Mouse (Mus musculus) c-Kit-negative CD71-positive TER-119-positive erythroid progenitor cells, embryonic 14.5 days (primary cell): ENCODE measurements around the gene Mctp2.
"Not testable (repeated sequence)": the region's sequence is repeated elsewhere in the genome, so short reads cannot be mapped to it uniquely, and the experiment has no call there.

Source experiments
- DNase-seq: peaks from one replicate; pipeline ENCODE4 v3.0.0-alpha.2; 2013; ENCODE audit warnings: low read depth, low spot score

Gene Mctp2

DNA sequence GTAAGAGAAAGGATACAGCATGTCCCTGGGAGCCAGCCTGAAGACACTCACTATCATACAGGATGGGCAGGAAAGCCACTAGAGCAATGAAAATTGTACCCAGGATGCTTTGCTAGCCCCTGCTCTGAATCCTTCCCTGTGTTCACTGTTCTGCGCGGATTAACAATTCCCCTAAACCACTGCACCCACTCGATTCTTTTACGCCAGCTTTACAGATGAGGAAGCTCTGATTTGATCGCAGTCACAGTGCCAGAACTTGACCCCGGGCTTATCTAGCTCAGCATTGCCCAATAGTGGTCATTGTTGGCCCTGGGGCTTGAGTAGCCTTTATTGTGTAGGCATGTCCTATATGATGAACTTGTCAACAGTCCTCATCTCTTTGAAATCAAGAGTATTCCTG is 34.9 kb downstream of the Mctp2 start:
- DNase-seq, result no peak

DNA sequence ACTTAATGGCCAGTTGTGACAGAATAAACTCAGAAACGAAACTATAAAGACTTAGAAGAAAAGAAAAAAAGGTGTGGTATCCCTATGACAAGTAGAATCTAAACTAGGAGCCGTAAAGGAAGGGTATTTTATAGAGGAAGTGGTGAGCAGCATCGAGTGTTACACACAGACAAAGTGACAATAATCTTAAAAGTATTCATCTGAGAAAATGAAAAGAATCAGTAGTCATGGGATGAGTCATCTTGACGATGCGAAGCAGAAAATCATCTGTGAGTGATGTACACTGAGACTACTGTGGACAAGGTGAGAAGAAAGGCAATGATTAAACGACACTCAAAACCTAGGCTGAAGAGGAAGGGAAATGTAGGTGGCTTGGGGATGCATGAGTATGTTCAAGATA is 36.4 kb downstream of the Mctp2 start:
- DNase-seq, result no peak

DNA sequence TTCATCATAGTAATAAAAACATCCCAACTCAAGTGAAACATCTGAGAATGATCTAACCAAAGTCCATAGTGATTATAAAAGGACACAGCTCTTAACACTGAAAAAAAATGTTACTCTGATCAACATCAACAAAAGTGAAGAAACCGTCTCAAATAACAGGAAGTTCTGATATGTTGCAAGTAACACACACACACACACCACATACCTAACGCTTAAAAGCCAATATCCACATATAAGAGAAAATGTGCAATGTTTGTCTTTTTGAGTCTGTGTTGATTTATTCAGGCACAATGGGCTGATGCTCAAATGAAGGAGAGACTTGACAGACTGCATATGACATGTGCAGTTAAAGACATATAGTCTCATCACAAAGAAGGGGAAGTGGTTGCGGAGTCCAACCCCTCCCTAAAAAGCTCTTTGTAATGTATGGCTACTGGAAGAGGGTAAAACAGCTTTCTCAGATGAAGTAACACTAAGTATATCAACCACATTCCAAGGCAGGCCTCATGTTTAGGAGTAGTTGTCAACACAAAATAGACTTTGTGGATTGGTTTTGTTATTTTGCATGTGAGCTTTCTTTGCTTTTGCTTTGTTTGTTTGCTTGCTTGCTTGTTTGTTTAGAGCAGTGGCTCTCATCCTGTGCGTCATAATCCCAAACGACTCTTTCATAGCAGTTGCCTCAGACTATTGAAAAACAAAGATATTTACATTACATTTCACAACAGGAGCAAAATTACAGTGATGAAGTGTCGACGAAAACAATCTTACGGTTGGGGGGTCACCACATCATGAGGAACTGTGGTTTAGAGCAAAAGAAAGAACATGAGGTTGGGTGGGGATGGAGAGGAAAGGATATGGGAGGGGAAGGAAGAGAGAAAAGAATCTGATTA is 45.4 kb downstream of the Mctp2 start:
- DNase-seq, result no peak

DNA sequence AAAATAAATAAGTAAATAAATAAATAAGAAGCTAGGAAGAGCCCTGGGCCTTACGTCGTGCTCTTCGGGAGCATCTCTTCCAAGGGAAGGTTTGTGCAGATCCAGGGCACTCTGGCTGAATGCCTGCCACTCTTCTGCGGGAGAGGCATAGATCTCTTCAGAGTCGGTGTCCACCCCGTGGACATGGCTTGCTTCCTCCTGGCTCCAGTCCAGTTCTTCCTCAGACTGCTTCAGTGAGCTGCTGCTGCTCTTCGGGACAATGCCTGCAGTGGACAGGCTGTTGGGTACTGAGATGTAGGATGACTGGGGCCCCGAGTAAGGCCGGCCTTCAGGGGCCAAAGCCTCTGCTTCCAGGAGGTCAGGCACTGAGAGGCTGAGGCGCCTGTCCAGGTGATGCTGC is 47.4 kb downstream of the Mctp2 start:
- no peak for DNase-seq

DNA sequence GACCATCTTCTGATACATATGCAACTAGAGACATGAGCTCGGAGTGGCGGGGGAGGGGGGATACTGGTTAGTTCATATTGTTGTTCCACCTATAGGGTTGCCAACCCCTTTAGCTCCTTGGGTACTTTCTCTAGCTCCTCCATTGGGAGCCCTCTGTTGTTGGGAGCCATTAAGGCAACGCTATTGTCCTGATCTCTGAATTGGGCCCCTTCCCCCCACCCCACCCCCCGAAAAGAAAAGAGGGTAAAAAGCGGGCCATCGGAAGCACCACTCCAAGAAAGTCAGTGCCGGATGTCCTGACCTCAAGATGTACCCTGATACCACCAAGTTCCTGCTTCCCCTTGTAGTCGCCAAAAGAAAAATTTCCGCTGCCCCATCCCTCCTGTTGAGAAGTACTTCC is 56.1 kb downstream of the Mctp2 start:
- not testable (repeated sequence) for DNase-seq

DNA sequence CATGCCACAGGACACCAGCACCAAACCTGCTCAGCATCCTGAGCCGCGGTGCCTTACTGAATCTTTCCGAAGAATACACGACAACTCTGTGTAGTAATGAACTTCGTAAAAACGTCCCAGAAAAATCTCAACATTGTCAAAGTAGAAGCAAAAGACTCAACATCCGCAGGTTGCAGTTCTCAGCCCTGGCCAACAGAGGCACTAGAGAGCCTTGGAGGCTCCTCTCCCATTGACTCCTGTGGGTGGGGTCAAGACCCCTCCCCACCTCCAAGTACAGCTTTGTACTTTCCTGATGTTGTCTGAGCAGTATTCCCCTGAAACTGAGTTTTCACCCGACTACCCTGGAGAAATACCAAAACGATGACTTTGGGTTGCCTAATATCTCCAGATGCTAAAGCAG is 65.1 kb downstream of the Mctp2 start:
- DNase-seq, result no peak

DNA sequence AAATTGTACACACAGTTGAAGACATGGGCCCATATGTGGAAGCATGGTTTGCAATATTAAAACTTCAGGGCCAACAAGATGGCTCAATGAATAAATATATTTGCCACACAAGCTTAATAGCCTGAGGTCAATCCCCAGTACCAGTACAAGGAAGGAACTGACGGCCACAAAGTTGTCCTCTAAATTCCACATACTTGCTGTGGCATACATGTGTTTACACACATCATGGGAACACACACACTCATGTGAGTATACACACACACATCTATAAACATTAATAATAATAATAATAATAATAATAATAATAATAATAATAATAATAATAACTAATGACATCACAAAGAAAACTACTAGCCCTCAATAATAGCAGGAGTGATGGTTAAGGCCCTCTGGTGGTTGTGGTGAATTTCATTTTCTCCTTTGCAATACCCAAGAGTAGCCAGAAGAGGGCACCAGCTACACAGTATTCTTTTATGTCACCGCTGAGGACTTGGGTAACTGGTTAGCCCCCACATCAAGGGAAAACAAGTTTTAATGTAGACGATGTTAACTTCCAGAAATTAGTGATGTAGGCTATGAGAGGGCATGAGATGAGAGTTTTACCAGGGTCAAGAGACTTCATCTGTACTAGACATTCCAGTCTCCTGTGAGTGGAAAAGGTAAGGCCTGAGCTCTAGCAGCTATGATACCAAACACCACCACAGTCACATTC is 66.5 kb downstream of the Mctp2 start:
- no peak for DNase-seq

DNA sequence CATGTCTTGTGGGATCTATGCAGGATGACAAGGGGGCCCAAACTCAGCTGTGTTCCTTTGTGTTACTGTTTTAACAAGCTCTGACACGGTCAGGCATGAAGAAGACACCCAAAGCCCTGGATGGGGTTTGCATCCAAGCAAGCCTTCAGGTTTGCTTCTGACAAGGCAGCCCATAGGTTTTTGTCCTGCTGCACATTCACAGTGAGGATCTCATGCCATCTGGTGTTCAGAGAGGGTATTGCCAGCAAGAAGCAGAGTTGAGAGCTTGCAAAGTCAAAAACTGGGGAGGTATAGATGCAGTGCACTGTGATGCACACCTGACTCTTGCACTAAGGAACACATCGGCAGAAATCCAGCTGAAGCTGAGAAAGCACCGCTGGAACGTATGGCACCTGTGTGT is 67.8 kb downstream of the Mctp2 start:
- no peak for DNase-seq

DNA sequence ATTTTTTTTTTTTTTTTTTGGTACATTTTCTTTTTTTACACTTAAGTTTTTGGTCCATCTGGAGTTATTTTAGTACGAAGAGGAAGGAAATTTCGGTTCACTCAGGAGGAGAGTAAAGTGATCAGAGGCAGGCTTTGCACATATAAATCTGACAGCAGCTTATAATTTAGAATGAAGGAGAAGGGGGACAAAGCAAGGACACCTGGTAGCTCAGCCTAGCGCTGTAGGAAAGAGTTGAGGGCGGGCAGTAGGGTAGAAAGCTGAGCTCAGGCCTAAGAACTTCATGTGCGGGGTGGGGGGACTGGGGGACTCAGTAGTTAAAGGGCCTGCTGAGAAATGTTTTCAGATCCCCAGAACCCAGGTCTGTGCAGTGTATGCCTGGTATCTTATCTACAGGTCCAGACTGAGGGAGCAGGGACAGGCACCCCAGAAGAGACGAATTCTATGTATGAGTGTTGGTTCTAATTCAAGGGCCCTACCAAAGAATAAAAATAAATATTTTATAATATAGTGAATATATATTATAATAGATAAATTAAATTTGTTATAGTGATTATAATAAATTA is 71.9 kb downstream of the Mctp2 start:
- DNase-seq, result no peak

DNA sequence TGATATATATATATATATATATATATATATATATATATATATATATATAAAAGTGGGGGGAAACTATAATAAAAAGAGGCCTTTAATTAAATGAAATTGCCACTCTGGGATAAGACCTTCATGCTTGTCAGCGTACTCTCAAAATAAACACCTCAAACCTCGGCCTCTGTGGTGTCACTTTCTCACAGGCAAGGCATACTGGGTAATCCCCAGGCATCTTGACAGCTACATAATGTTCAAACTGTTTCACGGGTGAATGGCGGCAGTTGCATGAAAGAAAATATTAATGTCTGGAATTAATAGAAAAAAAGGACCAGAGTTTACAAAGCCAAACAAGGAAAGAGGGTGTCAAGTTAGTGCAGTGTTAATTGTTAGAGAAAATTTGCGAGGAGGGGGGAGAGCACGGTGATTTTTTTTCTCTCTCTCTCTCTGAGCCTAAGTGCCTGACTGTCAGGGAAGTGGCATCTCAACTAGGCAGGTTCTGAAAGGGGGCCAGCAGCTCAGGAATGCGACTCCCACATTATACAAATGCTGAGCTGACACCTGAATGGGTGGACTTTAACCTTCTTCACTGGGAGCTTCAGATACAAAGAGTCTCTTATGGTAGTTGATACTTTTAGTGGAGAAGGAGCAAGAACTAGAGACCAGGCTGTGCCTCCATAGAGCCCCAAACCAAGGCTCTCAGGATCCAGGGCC is 75.1 kb downstream of the Mctp2 start:
- DNase-seq, result no peak

DNA sequence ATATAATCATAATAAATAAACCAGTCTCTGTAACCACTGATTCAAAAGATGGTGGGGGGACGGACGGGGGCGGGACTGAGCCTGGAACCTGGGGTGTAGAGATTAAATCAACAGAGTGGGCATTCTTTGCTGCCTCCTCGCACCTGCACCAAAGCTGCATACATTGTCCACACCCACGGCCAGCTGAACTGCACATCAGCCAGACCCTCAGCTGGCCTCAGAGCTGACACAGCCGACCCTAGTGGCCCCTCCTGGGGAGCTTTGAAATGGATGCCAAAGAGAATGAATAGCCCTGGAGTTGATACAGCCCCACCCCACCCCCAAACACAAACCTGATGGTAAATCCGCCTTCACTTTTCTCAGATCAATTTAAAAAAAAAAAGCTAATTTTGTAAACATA is 76.5 kb downstream of the Mctp2 start:
- DNase-seq, result no peak

DNA sequence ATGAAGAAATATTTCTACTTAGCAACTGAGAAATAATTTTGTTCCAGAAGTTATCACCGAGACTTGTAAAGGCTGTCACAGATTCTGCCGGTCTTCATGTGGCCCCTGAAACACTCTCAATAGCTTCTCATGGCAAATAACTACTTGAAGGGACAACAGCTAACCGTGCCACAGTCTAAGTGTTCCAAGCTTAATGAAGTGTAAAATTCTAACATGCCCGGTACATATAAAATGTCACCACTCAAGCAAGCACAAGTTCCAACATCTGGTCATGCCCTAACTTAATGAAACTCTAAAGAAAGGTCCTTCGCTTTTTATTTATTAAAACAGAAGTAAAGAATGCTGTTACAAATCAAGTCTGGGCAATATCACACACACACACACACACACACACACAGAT is 82.8 kb downstream of the Mctp2 start:
- no peak for DNase-seq

DNA sequence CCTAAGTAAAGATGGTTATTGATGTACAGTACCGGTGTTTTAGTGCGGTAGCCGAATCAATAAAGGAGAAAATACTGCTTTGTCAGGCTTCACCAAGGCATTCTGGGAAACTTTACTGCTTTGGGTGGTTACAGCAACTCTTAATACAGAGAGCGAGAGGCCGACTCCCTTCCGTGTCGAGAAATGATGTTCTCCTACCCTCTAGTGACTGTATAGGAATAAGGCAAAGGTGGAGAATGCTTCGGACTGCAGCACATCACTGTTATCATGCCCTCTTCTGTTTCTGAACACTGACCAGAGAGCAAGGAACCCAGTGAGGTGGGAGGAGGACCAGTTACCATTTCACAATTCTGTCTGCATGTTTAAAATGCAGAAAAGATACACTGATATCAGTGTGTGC is 83.9 kb downstream of the Mctp2 start:
- no peak for DNase-seq

DNA sequence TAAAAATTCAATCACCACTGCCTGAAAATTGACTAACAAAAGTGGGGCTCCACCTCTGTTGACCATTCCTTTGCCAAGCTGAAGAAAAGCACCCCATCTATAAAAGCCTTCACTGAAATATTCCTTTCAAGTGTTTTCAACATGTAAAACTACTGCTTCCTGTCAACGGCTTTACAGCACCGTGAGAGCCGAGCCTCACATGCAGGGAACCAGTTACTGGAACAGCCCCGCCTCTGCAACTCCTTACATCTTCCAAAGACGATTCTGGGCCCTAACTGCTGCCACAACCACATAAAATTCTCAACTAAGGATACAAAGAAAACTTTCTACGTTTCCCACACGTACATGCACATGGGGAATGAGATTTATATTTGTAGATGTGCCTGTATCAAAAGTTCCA is 88.4 kb downstream of the Mctp2 start:
- no peak for DNase-seq

DNA sequence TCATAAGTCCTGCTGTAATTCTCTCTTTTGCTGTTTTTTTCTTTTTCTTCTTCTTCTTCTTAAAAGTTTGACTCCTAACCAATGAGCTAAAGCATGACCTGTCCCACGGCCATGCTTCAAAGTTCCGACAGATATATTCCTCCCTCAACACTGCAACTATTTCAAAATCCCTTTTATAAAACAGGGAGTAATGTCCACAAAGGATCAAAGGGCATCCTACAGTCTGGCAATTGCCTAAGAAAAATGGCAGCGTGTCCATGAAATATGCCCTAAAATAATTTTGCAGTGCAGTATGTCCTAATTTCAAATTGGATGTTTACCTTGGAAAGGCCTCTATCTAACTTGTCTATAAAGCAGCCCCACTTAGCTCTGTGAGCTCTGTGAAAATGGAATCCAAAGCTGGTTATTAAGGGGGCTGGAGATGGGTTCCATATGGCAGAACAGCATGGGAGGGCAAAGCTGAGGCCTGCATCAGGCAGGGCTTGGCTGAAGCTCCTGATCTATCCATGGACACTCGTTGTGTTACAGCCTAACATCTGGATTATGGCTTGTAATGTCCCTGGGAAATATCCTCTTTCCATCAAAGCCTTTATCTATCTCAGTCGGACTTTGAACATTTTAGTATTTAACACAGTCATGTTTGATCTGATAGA is 90.7 kb downstream of the Mctp2 start:
- DNase-seq, result no peak

DNA sequence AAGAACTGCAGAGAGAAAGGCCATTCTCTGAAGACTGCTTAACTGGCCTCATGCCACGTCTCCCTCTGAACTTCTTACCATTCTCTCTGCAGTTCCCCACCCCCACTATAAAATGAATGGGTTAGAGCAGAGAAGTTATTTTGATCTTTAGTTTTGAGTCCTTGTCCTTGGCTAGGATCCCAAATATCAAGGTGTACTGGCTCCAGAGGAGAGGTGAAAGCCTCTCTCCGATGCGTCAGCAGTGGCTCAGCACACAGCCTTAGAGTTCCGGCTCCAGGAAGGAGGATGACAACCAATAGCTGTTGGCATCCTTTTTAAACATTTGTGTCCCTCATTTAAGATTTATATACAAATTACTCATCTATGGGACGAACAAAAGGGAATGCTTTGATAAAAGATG is 96.2 kb downstream of the Mctp2 start:
- no peak for DNase-seq

DNA sequence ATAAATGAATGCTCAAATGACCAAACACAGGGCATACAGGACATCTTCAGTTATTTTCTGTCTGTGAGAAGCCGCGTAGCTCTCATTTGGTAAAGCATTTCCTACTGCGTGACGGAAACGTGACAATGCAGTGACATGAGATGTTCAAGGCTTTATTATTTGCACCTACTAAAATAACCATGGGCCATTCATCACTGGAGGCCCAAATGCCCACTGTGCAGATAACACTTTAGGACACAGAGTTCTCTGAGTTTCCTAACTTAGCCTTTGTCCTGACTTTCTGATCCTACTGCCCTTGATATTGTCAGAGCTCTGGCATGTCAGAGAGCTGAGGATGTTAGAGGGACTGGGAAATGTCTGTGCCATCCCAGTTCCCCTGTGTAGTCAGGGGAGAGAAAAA is 97.1 kb downstream of the Mctp2 start:
- no peak for DNase-seq

DNA sequence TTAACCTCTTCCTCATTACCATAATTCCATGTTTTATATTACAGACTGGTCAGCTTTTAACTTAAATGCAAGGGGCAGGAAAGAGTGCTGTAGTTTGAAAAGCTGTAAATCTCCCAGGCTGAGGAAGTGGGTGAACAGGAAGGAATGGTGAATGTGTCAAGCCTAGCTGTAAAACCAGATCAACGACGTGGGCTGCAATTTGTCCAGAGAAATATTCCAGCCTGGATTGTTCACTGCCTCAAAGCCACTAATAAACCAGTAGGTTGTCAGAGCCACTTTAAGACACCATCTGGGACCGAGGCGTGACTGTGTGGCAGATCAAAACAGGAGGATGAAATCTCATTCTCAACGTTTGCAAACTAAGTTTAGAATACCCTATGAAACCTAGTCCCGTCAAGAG is 99.6 kb downstream of the Mctp2 start:
- DNase-seq, result no peak

DNA sequence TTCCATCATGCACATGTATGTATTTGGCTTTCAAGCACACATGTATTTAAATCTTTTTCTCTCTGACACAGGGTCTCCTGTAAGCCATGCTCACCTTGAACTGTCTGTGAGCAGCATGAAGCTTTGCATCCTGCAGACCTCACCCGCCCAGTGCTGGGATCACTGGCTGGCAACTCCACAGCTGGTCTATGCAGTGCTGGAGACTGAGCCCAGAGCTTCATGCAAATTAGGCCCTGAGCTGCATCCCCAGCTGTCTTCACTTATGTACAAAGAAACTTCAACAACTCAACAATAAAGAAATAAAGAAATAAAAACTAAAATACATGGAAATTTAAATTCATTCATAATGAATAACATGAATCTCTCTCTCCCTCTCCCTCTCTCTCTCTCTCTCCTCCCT is 110.7 kb downstream of the Mctp2 start:
- DNase-seq, result no peak

DNA sequence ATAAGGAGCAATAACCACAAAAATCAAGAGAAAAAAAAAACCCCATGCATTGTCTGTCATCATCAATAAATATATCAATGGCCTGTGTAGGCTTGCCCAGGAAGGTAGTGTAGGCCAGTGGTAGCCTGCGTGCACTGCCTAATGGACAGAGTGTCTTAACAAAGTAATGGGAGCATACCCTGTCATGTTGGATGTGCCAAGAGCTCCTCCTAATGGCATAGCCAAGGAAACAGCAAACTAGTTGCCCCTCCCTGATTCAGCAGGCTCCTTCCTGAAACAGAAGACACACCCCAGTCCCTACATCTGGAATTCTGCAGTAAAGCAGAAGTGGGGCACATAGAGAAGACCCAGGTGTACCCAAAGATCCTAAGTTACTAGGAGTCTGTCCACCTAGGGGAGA is 113.1 kb downstream of the Mctp2 start:
- DNase-seq, result no peak

DNA sequence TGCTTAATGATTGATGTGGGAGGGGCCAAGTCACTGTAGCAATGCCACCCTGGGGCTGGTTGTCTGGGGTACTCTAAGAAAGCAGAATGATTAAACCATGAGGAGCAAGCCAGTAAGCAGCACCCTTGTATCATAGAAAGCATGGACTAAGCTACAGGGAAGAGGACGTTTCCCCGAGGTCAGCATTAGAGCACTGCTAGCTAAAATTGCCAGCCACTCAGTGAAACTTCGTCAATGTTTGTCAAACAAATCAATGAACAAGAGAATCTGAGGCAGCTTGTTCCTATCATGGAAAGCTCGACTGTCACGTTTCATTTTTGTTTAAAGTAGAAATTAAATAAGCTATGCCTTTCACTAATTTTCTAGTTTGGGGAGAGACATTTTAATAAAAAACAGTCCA is 124.8 kb downstream of the Mctp2 start:
- DNase-seq, result no peak

DNA sequence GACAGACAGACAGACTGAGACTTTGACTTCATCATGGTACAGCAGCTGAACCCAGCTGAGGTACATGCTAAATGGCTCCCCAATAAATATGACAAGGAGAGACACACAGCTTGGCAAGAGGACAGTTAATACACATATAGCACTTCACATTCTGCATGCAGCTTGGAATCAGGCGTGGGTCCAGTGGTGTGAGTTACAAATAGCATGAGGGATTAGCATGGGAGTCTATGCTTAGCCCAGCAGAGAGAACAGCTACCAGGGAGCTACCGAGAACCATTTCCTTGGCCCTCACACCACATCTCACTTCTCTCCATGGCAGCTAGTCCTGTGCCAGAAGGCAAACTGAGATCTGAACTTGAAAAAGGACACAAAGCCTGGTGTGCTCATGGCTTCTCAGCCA is 137.1 kb downstream of the Mctp2 start:
- DNase-seq, result no peak
